Mouse (Mus musculus) MEL (cell line): ENCODE data around the gene Lrrc7. TPM values are rescaled to one million over a fixed set of nuclear protein-coding genes. Genes with fewer than 3 reads are reported as not detected.

Source experiments
- DNase-seq: peaks from one replicate; pipeline ENCODE4 v3.0.0; 2011; ENCODE audit warnings: low read depth, low spot score
- H3K27ac ChIP-seq: 2 replicates; pipeline ENCODE4 v1.5.1; 2012; ENCODE audit warnings: low read depth, mild to moderate bottlenecking, control low read depth, low read length, moderate library complexity; ENCODE audit not compliant: control insufficient read depth
- H3K27me3 ChIP-seq, 2 experiments: fragments of 150-350 bp in 1 of 2; sonication (generic) in 1 of 2; 2 replicates each; pipeline ENCODE4 v1.6.1; 2012; ENCODE audit warnings: low read length in 2 of 2, mild to moderate bottlenecking in 2 of 2, improper control_type of control experiment in 1 of 2, moderate library complexity in 1 of 2; ENCODE audit not compliant: insufficient read depth in 2 of 2, control insufficient read depth in 1 of 2
- H3K36me3 ChIP-seq, 2 experiments: 2 replicates each; pipeline ENCODE4 v1.6.1; 2012 to 2014; ENCODE audit warnings: low read length in 2 of 2, improper control_type of control experiment in 1 of 2, inconsistent platforms in 1 of 2, mild to moderate bottlenecking in 1 of 2; ENCODE audit not compliant: insufficient read depth in 2 of 2, control insufficient read depth in 1 of 2
- H3K4me1 ChIP-seq, 2 experiments: fragments of 150-350 bp in 1 of 2; sonication (generic) in 1 of 2; 2 replicates each; pipeline ENCODE4 v1.6.1; 2012; ENCODE audit warnings: low read length in 2 of 2, improper control_type of control experiment in 1 of 2, mild to moderate bottlenecking in 1 of 2; ENCODE audit not compliant: insufficient read depth in 2 of 2, control insufficient read depth in 1 of 2
- H3K4me3 ChIP-seq, 2 experiments: fragments of 150-350 bp in 1 of 2; sonication (generic) in 1 of 2; 2 replicates each; pipeline ENCODE4 v1.5.1; 2012; ENCODE audit warnings: low read depth in 2 of 2, low read length in 2 of 2, mild to moderate bottlenecking in 2 of 2, moderate library complexity in 2 of 2, control low read depth in 1 of 2, improper control_type of control experiment in 1 of 2; ENCODE audit not compliant: control insufficient read depth in 1 of 2, insufficient read depth in 1 of 2
- H3K79me2 ChIP-seq: 2 replicates; pipeline ENCODE4 v1.6.1; 2012; ENCODE audit warnings: mild to moderate bottlenecking, low read length, moderate library complexity; ENCODE audit not compliant: control insufficient read depth, poor library complexity, insufficient read depth
- H3K9ac ChIP-seq: 2 replicates; pipeline ENCODE4 v1.6.1; 2012; ENCODE audit warnings: low read depth, mild to moderate bottlenecking, control low read depth, low read length, moderate library complexity; ENCODE audit not compliant: control insufficient read depth, poor library complexity, severe bottlenecking
- H3K9me3 ChIP-seq: fragments of 150-350 bp; sonication (generic); replicated peaks from 2 replicates; pipeline ENCODE4 v1.6.1; 2012; ENCODE audit warnings: mild to moderate bottlenecking, low read length, improper control_type of control experiment, moderate library complexity; ENCODE audit not compliant: insufficient read depth
- CTCF ChIP-seq, 3 experiments: IDR thresholded peaks in 2 of 3; conservative IDR thresholded peaks in 1 of 3; 2 replicates each; pipeline ENCODE4 v1.5.1; 2011 to 2012; ENCODE audit warnings: low read length in 3 of 3, low read depth in 2 of 3, mild to moderate bottlenecking in 2 of 3, improper control_type of control experiment in 1 of 3, inconsistent platforms in 1 of 3, mixed read lengths in 1 of 3, moderate library complexity in 1 of 3; ENCODE audit not compliant: control insufficient read depth in 1 of 3, insufficient read depth in 1 of 3, poor library complexity in 1 of 3, severe bottlenecking in 1 of 3
- ETS1 ChIP-seq: IDR thresholded peaks from 2 replicates; pipeline ENCODE4 v1.6.1; 2012; ENCODE audit warnings: low read depth, mild to moderate bottlenecking, inconsistent platforms, low read length, improper control_type of control experiment, moderate library complexity
- MAFK ChIP-seq: IDR thresholded peaks from 2 replicates; pipeline ENCODE4 v1.6.1; 2011; ENCODE audit warnings: low read depth, mild to moderate bottlenecking, low read length, improper control_type of control experiment, borderline replicate concordance
- MAX ChIP-seq: IDR thresholded peaks from 2 replicates; pipeline ENCODE4 v1.6.1; 2011; ENCODE audit warnings: low read length, improper control_type of control experiment
- MYC ChIP-seq: IDR thresholded peaks from 2 replicates; pipeline ENCODE4 v1.6.1; 2011; ENCODE audit warnings: low read depth, mild to moderate bottlenecking, low read length, improper control_type of control experiment, moderate library complexity
- NELFE ChIP-seq: IDR thresholded peaks from 2 replicates; pipeline ENCODE4 v1.6.1; 2011; ENCODE audit warnings: low read depth, low read length, improper control_type of control experiment
- USF1 ChIP-seq: IDR thresholded peaks from 2 replicates; pipeline ENCODE4 v1.6.1; 2014; ENCODE audit warnings: low read depth, mild to moderate bottlenecking, inconsistent platforms, low read length, improper control_type of control experiment, moderate library complexity
- ZC3H11A ChIP-seq: IDR thresholded peaks from 2 replicates; pipeline ENCODE4 v1.6.1; 2012; ENCODE audit warnings: low read depth, mild to moderate bottlenecking, inconsistent platforms, low read length, improper control_type of control experiment
- ZNF384 ChIP-seq: IDR thresholded peaks from 2 replicates; pipeline ENCODE4 v1.6.1; 2012; ENCODE audit warnings: low read depth, mild to moderate bottlenecking, inconsistent platforms, low read length, improper control_type of control experiment
- polyA plus RNA-seq, 2 experiments: library from polyadenylated mRNA; stranded (reverse) in 1 of 2; unstranded in 1 of 2; fragments of >175 nt in 1 of 2; fragments of >200 nt in 1 of 2; gene quantifications; 2 replicates each; pipeline versions ENCODE4 v1.2.1 to v1.2.4; 2012; ENCODE audit warnings: low replicate concordance in 2 of 2, low read depth in 1 of 2; ENCODE audit not compliant: insufficient read length in 2 of 2, insufficient read depth in 1 of 2, missing spikeins in 1 of 2
- total RNA-seq: library from RNA; depleted of rRNA; stranded (reverse); fragments of 300-350 nt; gene quantifications from 2 replicates; pipeline ENCODE4 v1.2.3, GENCODE M21; 2012; rRNA removed

The Lrrc7 gene
- total RNA-seq (not detected in 2 replicates), polyA plus RNA-seq (not detected)

- H3K9ac ChIP-seq, result no peak within 1 kb of the TSS
Measured at GRCm38 (mm10) chr3:158561987-158562360, at the start of gene Lrrc7. Lrrc7 (minus strand) TSS chr3:158562221.

GRCm38 (mm10) chr3:158607065-158607464 lies 45.0 kb upstream of the Lrrc7 start:
- H3K4me3 ChIP-seq, result no peak overlapping the region
- DNase-seq, result no peak
- H3K27ac ChIP-seq, result no peak overlapping the region
- H3K9ac ChIP-seq, result no peak overlapping the region
- H3K4me1 ChIP-seq, result no peaks in the 10 kb centered on the region
- no peaks in the 10 kb centered on the region for H3K27me3 ChIP-seq
- H3K9me3 ChIP-seq, result no peaks in the 10 kb centered on the region
- TF ChIP-seq MYC (no peak), ZNF384 (no peak), ZC3H11A (no peak), USF1 (no peak), MAX (no peak), MAFK (no peak)
- no peaks in the 10 kb centered on the region for H3K36me3 ChIP-seq
- no peaks in the 10 kb centered on the region for H3K79me2 ChIP-seq

More at GRCm38 (mm10) chr3:158561987-158562360, at the start of gene Lrrc7:
- Histone ChIP-seq H3K9me3 (no peaks in the 10 kb centered on the region), H3K36me3 (no peaks in the 10 kb centered on the region), H3K27me3 (no peaks in the 10 kb centered on the region), H3K4me3 (no peak within 1 kb of the TSS), H3K27ac (no peak within 1 kb of the TSS), H3K79me2 (no peaks in the 10 kb centered on the region), H3K4me1 (no peaks in the 10 kb centered on the region)
- no peak for TF ChIP-seq ETS1
- TF ChIP-seq ZC3H11A, result no peak
- no peak for TF ChIP-seq NELFE
- DNase-seq, result no peak

GRCm38 (mm10) chr3:158605274-158605673 lies 43.3 kb upstream of the Lrrc7 start:
- Histone ChIP-seq H3K9me3 (no peaks in the 10 kb centered on the region), H3K27ac (no peak overlapping the region), H3K4me3 (no peak overlapping the region), H3K4me1 (no peaks in the 10 kb centered on the region), H3K79me2 (no peaks in the 10 kb centered on the region), H3K27me3 (no peaks in the 10 kb centered on the region), H3K9ac (no peak overlapping the region)
- no peak for DNase-seq
- no peak for TF ChIP-seq CTCF (IDR thresholded peaks at IDR 0.05 in 2 of 3, conservative IDR thresholded peaks at IDR 0.05 in 1 of 3; ENCODE audit: control insufficient read depth in 1 of 3, insufficient read depth in 1 of 3, low read depth in 2 of 3, low read length in 3 of 3, poor library complexity in 1 of 3, severe bottlenecking in 1 of 3)
- TF ChIP-seq, all 39 proteins: peak for 0
- no peaks in the 10 kb centered on the region for H3K36me3 ChIP-seq
